Mouse (Mus musculus) E14TG2a.4 (cell line): Measurements from ENCODE around the gene Sult1e1.

ENCODE experiments used
- H3K27me3 ChIP-seq: 2 replicates; pipeline ENCODE4 v1.6.1; 2014; ENCODE audit warnings: low read length, control low read depth; ENCODE audit not compliant: insufficient read depth
- H3K36me3 ChIP-seq: 2 replicates; pipeline ENCODE4 v1.6.1; 2014; ENCODE audit warnings: low read length, control low read depth; ENCODE audit not compliant: insufficient read depth
- H3K4me1 ChIP-seq: replicated peaks from 2 replicates; pipeline ENCODE4 v1.6.1; 2014; ENCODE audit warnings: low read depth, low read length, control low read depth
- H3K4me3 ChIP-seq: replicated peaks from 2 replicates; pipeline ENCODE4 v1.5.1; 2014; ENCODE audit warnings: mild to moderate bottlenecking, low read length
- H3K9me3 ChIP-seq: 2 replicates; pipeline ENCODE4 v1.6.1; 2014; ENCODE audit warnings: low read length, control low read depth
- CTCF ChIP-seq: conservative IDR thresholded peaks from 2 replicates; pipeline ENCODE4 v1.5.1; 2014; ENCODE audit warnings: low read length
- NANOG ChIP-seq: IDR thresholded peaks from 2 replicates; pipeline ENCODE4 v1.6.1; 2014; ENCODE audit warnings: borderline replicate concordance, low read length, mixed read lengths
- POU5F1 ChIP-seq: IDR thresholded peaks from 2 replicates; pipeline ENCODE4 v1.6.1; 2014; ENCODE audit warnings: low read length, borderline replicate concordance

Gene Sult1e1

DNA sequence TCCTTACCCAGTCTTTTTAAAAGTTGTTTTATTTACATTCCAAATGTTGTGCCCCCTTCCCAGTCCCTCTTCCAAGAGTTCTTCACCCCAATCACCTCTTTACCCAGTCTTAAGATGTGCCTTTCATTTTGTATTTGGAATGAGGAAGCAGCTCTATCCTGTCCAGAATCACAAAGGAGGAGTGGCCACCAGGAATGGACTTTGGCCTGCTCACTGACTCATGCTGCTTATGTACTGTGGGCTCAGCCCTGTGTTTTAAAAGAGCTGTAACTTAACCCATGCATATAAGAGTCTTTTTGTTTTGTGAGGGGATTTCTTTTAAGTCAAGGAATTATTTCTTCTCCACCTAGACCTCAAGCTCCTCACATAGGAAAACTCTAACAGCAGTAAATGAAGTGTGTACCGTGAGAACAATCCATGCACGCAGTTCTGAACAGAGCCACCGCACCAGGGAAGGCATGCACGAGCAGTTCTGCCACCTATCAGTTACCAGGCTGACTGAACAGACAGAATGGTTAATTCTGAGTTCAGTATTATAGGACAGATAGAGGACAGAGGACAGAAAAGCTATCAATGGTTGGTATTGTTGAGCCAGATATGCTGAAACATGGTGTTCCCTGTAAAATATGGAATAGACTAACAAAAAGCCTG lies 55.3 kb downstream of the Sult1e1 start:
- H3K9me3 ChIP-seq: no peaks in the 10 kb centered on the region
- no peak overlapping the region for H3K4me3 ChIP-seq
- H3K4me1 ChIP-seq: no peaks in the 10 kb centered on the region
- no peaks in the 10 kb centered on the region for H3K27me3 ChIP-seq
- no peaks in the 10 kb centered on the region for H3K36me3 ChIP-seq
- TF ChIP-seq POU5F1 (no peak), NANOG (no peak), CTCF (no peak)

DNA sequence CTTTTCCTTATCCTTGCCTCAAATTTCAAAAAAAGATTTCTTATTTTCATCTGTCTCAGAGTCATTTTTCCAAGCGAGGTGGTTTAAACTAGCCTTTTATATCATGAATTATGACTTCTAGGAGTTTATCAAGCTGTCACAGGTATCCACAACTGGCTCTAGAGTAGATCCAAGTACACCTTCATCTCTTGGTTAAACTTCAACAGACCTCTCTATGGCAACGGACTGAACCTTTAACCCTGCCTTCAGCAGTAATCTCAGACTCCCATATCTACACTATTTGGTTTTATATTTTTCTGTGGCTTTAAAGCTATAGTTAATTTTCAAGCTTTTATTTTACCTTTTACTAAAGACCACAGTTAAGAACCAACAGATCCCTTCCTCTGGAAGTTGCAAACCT lies 59.1 kb downstream of the Sult1e1 start:
- Histone ChIP-seq H3K27me3 (no peaks in the 10 kb centered on the region), H3K9me3 (no peaks in the 10 kb centered on the region), H3K4me1 (no peaks in the 10 kb centered on the region), H3K4me3 (no peak overlapping the region), H3K36me3 (no peaks in the 10 kb centered on the region)
- no peak for TF ChIP-seq POU5F1
- no peak for TF ChIP-seq NANOG
- TF ChIP-seq CTCF: no peak
